26 mouse cellular contexts compared by ENCODE assay signal in the genomic region with DNA sequence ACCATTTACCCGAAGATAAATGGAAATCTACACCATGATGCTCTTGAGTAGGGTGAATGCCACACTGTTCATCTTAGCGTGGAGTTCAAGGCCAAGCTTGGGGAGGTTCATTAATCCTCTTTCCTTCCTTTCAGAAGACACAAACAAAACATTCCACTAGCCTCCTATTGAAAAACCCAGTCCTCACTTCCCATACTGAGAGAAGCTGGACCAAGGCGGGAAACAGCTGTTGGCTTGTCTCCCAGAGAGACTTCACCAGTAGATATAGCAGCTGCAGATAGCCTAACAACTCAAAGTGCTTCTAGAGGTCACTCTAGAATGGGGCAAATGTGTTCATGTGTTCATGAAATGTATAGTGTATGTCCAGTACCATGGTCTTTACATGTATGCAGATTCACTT.
A peak's percentile ranks its signal among the peaks of the same experiment; 100 is the strongest.
DNase-seq lines count a peak whose midpoint lies in the region; ATAC-seq lines count a peak whose summit lies in the region.
"Had no signal": no experiment of that assay in that cellular context is flagged by ENCODE, and none has a peak within 500 bp of the region (broad histone marks: within the 10 kb centered on the region; RNA-seq: fewer than 3 reads in every experiment).

No protein-coding gene starts in this region.

- peaks cover 7% of the 10 kb centered on the region; the same call in 1 of the 2 replicates for H3K4me1 ChIP-seq in brown adipose tissue, adult 24 weeks (ENCODE audit: control insufficient read depth, insufficient read depth, insufficient read length, low read length)
- peaks cover 19% of the 10 kb centered on the region for H3K4me1 ChIP-seq in heart, embryonic 16.5 days (ENCODE audit: control insufficient read depth, insufficient read depth, low read length)
- H3K4me1 ChIP-seq: embryonic facial prominence, embryonic 13.5 days; hindbrain, embryonic 10.5 days; lung, embryonic 15.5 days; midbrain, embryonic 10.5 days had no signal

- no peak overlapping the region for H3K4me3 ChIP-seq in brown adipose tissue, adult 24 weeks (ENCODE audit: insufficient read depth, low read depth, low read length)
- H3K4me3 ChIP-seq in heart, embryonic 16.5 days (ENCODE audit: low read length), result no peak overlapping the region
- H3K4me3 ChIP-seq: embryonic facial prominence, embryonic 13.5 days; forebrain, embryonic 13.5 days; hindbrain, embryonic 10.5 days; limb, embryonic 13.5 days; lung, embryonic 15.5 days; midbrain, embryonic 10.5 days; myocyte; neural tube, embryonic 13.5 days had no signal

- H3K9ac ChIP-seq in heart, embryonic 16.5 days (ENCODE audit: low read length), result no peak overlapping the region
- H3K9ac ChIP-seq: embryonic facial prominence, embryonic 13.5 days; forebrain, embryonic 13.5 days; limb, embryonic 13.5 days; liver, embryonic 14.5 days; lung, embryonic 15.5 days; neural tube, embryonic 13.5 days had no signal

- ATAC-seq in heart, embryonic 16.5 days (replicated peaks; ENCODE audit: extremely low read depth, insufficient read depth, low FRiP score), result 0 out of 2 replicates have a peak, but pooled peaks have one; percentile 60
- ATAC-seq: activated CD4-positive, CD25-positive, alpha-beta regulatory T cell, adult 4 months; forebrain, embryonic 13.5 days; hindbrain, embryonic 16.5 days; intestine, postnatal 0 days; midbrain, embryonic 16.5 days had no signal

- no peaks in the 10 kb centered on the region for H3K9me3 ChIP-seq in heart, embryonic 16.5 days (replicated peaks; ENCODE audit: control insufficient read depth, low read length)
- H3K9me3 ChIP-seq: embryonic facial prominence, embryonic 13.5 days; forebrain, embryonic 13.5 days; hindbrain, embryonic 10.5 days; limb, embryonic 13.5 days; lung, embryonic 15.5 days; midbrain, embryonic 10.5 days; neural tube, embryonic 13.5 days had no signal

- 46% methylated on average over 3 of the region's 3 CpGs for WGBS in heart, embryonic 16.5 days

- no peak overlapping the region for H3K4me2 ChIP-seq in heart, embryonic 16.5 days (ENCODE audit: low read depth, low read length)
- H3K4me2 ChIP-seq: embryonic facial prominence, embryonic 13.5 days; forebrain, embryonic 13.5 days; limb, embryonic 13.5 days; lung, embryonic 15.5 days; neural tube, embryonic 13.5 days had no signal

- no peaks in the 10 kb centered on the region for H3K27me3 ChIP-seq in heart, embryonic 16.5 days (ENCODE audit: control insufficient read depth, insufficient read depth, low read length)
- H3K27me3 ChIP-seq: embryonic facial prominence, embryonic 13.5 days; forebrain, embryonic 13.5 days; limb, embryonic 13.5 days; lung, embryonic 15.5 days; neural tube, embryonic 13.5 days had no signal

- peak; percentile 32 to 59 for DNase-seq in heart, adult 9 months (ENCODE audit: low spot score in 2 of 2)
- no peak for DNase-seq in heart, postnatal 25 days (ENCODE audit: low spot score)
- peak; percentile 25 to 42 for DNase-seq in kidney, postnatal 4 days
- DNase-seq in kidney, postnatal 25 days, result no peak
- no peak for DNase-seq in urinary bladder, postnatal 10 days (ENCODE audit: low spot score)
- DNase-seq: adrenal gland, adult 8-10 months; cerebellum, adult 18-20 months; cerebellum, postnatal 25 days; kidney, postnatal 36 days; retina, postnatal 1 day; thymus, postnatal 36 days had no signal

- H3K36me3 ChIP-seq in heart, embryonic 16.5 days (ENCODE audit: control insufficient read depth, insufficient read depth), result peaks cover 58% of the 10 kb centered on the region

- intact Hi-C loops in heart, postnatal 25 days (cut with DNase I), result no loop called here

- peak overlapping the region; percentile 26 for H3K27ac ChIP-seq in brown adipose tissue, adult 24 weeks (replicated peaks; ENCODE audit: low read depth, low read length)
- H3K27ac ChIP-seq in heart, embryonic 16.5 days (ENCODE audit: low read length), result peak overlapping the region; percentile 51
- H3K27ac ChIP-seq: embryonic facial prominence, embryonic 13.5 days; forebrain, embryonic 13.5 days; hindbrain, embryonic 10.5 days; limb, embryonic 13.5 days; liver, embryonic 14.5 days; midbrain, embryonic 10.5 days; neural tube, embryonic 13.5 days had no signal

Comparison
In these comparisons a context has a peak if more than half of its experiments do, and no peak if none do; other contexts are left out.
1. DNase-seq: peak in heart, adult 9 months (2 of 2) and kidney, postnatal 4 days (2 of 2); none in heart, postnatal 25 days (single experiment), kidney, postnatal 25 days (0 of 2) and urinary bladder, postnatal 10 days (single experiment).